Mouse (Mus musculus) c-Kit-positive CD71-positive TER-119-positive erythroid progenitor cells, embryonic 14.5 days (primary cell): Measurements from ENCODE around the gene Gm9789.
"Not testable (repeated sequence)": the region's sequence is repeated elsewhere in the genome, so short reads cannot be mapped to it uniquely, and the experiment has no call there.

Experiments used
- DNase-seq: peaks from one replicate; pipeline ENCODE4 v3.0.0-alpha.2; 2013; ENCODE audit warnings: low spot score

The Gm9789 gene

DNA sequence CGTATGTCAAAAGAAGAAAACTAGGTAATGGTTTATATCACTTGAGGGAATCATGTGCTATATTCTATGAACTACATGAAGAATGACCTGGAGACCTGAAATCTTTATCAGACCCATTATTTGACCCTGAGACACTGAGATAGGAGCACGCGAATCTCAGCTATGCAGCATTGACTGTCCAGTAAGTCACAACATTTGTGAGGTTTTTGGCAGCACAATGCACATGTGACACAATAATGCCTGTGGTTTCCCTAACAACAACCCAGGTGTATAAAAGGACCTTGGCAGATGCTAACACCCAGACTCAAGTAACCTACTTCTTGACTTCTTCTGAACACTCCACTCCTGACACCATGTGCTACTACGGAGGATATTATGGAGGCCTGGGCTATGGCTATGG is at the start of gene Gm9789:
Gm9789 (plus strand) TSS at position 301 of the 400 bp plus-strand sequence.
- no peak for DNase-seq

DNA sequence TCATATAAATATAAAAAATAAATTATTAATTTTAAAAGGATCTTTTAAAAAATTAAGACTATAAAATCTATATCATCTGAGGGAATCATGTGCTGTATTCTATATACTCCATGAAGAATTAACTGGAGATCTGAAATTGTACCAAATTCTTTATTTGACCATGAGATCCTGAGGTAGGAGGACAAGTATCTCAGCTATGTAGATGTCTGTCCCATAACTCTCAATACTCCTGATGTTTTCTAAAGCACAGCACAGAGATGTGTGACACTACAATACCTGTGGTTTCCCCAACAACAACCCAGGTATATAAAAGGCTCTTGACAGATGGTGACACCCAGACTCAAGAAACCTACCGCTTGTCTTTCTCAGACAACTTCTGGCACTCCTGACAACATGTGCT is 17.2 kb upstream of the Gm9789 start, which contains the start of gene Gm6358:
Gm6358 (plus strand) TSS at position 301 of the 400 bp plus-strand sequence.
- no peak for DNase-seq

DNA sequence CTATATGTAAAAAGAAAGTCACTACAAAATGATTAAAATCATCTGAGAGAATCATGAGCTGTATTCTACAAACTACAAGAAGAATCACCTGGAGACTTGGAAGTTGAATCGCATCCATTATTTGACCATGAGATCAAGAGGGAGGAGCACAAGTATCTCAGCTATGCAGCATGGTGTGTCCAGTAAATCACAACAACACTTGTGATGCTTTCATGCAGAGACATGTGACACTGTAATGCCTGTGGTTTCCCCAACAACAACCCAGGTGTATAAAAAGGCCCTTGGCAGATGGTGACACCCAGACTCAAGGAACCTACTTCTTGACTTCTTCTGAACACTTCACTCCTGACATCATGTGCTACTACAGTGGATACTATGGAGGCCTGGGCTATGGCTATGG is 7.0 kb upstream of the Gm9789 start, which contains the start of gene Gm10061:
Gm10061 (plus strand) TSS at position 301 of the 400 bp plus-strand sequence.
- no peak for DNase-seq

GRCm38 (mm10) chr16:89169190-89169589 is 11.4 kb downstream of the Gm9789 start, which contains the start of gene Gm7735:
Gene Gm7735 (plus strand): TSS chr16:89169490.
- DNase-seq: not testable (repeated sequence)

DNA sequence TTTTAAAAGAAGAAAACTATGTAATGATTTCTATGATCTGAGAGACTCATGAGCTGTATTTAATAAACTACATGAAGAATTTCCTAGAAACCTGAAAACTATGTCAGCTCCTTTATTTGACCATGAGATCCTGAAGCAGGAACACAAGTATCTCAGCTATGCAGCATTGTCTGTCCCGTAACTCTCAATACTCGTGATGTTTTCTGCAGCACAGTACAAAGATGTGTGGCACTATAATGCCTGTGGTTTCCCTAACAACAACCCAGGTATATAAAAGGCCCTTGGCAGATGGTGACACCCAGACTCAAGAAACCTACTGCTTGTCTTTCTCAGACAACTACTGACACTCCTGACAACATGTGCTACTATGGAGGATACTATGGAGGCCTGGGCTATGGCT is 16.7 kb downstream of the Gm9789 start, which contains the start of gene 1110057P08Rik:
1110057P08Rik (plus strand) TSS at position 301 of the 400 bp plus-strand sequence.
- DNase-seq: no peak

GRCm38 (mm10) chr16:89188621-89189020 is 30.9 kb downstream of the Gm9789 start:
- no peak for DNase-seq

GRCm38 (mm10) chr16:89205561-89205960 is 47.8 kb downstream of the Gm9789 start, which contains the start of gene Krtap20-2:
Gene Krtap20-2 (plus strand): TSS chr16:89205861.
- no peak for DNase-seq
